Mouse (Mus musculus) hindbrain, embryonic 12.5 days (tissue): ENCODE results near the gene Prph2. TPM values are rescaled to one million over a fixed set of nuclear protein-coding genes. Genes with fewer than 3 reads are reported as not detected.

ENCODE experiments used
- ATAC-seq: fragments of 200-750 bp; cut with Nextera tagmentation; 2 replicates; pipeline ENCODE4 v1.8.0; 2017; ENCODE audit warnings: moderate TSS enrichment; ENCODE audit not compliant: low FRiP score
- H3K27ac ChIP-seq: fragments of 300-500 bp; sonication (generic); 2 replicates; pipeline ENCODE4 v1.5.1; 2016; ENCODE audit warnings: mild to moderate bottlenecking
- H3K27me3 ChIP-seq: fragments of 300-500 bp; sonication (generic); 2 replicates; pipeline ENCODE4 v1.6.1; 2016; ENCODE audit warnings: mild to moderate bottlenecking
- H3K36me3 ChIP-seq: fragments of 300-500 bp; sonication (generic); 2 replicates; pipeline ENCODE4 v1.6.1; 2016; ENCODE audit warnings: mild to moderate bottlenecking
- H3K4me1 ChIP-seq: fragments of 300-500 bp; sonication (generic); 2 replicates; pipeline ENCODE4 v1.6.1; 2016
- H3K4me2 ChIP-seq: fragments of 300-500 bp; sonication (generic); replicated peaks from 2 replicates; pipeline ENCODE4 v1.6.1; 2016; ENCODE audit warnings: mild to moderate bottlenecking
- H3K4me3 ChIP-seq: fragments of 300-500 bp; sonication (generic); 2 replicates; pipeline ENCODE4 v1.5.1; 2016; ENCODE audit warnings: mild to moderate bottlenecking
- H3K9ac ChIP-seq: fragments of 300-500 bp; sonication (generic); 2 replicates; pipeline ENCODE4 v1.6.1; 2016; ENCODE audit warnings: mild to moderate bottlenecking, moderate library complexity
- H3K9me3 ChIP-seq: fragments of 300-500 bp; sonication (generic); replicated peaks from 2 replicates; pipeline ENCODE4 v1.6.1; 2016; ENCODE audit warnings: mild to moderate bottlenecking
- WGBS: fragments of 180-500 bp; shearing (Covaris S2); methylation state at CpG from one replicate; pipeline ENCODE4 v1.1.7; 2016; 5-methylcytosine and 5-hydroxymethylcytosine counted together
- polyA plus RNA-seq: library from polyadenylated mRNA; unstranded; fragments of >200 nt; fragmentation: Nextera tagmentation; extraction: Ambion mirVana; gene quantifications from 2 replicates; pipeline ENCODE4 v1.2.1, GENCODE M21; 2016

Gene Prph2
- polyA plus RNA-seq, 1 experiment from 2014 or later, result not detected

DNA sequence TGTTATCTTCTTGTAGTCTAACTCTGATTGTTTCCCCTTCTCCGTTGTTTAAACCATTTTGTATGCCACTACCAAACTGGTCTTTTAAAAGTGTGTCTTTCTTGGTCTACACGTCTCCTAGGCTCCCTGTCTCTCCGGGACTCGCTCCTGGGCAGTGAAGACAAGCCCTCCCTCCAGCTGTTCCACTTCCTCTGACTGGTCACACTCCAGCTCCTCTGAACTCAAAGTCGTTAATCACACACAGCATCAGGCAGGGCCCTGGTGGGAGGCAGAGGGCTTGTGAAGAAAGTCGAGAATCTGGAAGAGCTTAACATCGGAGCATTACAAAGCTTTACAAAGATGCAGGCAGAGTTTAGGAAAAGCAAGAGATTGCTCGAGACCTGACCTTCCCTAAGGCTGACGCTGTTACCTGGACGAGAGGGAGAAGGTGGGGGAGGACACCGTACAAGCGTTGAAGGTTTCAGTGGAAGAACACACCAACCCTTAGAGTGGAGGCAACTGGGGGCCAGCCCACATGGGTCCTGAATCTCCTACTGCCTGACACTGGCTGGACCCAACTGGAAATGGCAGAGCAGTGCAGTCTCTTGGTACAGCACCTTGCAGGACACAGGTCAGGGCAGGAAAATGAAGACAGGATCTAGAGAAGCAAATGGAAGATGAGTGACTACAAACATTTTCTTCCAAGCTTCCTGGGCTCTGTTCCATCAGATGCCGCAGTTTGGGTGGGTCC lies 12.9 kb upstream of the Prph2 start:
- WGBS, result 46% methylated on average over 13 of the region's 13 CpGs
- Histone ChIP-seq H3K4me2 (no peak overlapping the region), H3K36me3 (peaks cover 4% of the 10 kb centered on the region; the same call in 1 of the 2 replicates), H3K9ac (no peak overlapping the region), H3K4me3 (no peak overlapping the region), H3K9me3 (no peaks in the 10 kb centered on the region), H3K4me1 (peaks cover 20% of the 10 kb centered on the region), H3K27me3 (no peaks in the 10 kb centered on the region), H3K27ac (no peak overlapping the region; the same call in 1 of the 2 replicates)
- no peak for ATAC-seq

DNA sequence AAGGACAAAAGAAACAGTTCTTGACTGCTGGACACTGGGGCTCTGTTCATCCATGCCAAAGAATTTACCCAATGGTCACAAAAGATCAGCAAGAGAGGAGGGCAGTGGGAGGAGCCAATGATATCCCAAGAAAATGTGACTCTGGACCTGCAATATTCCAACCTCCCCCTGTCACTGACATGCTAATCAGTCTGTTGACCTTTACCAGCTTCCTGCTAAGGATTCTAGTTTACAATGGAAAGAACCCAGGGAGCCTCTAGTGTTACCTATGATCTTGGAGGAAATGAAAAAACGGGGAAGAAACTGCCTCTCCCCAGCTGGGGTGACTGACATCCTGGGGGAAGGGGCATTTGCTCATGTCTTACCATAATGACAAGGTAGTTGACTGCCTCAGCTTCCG lies 9.3 kb upstream of the Prph2 start:
- Histone ChIP-seq H3K4me3 (no peak overlapping the region), H3K9me3 (no peaks in the 10 kb centered on the region), H3K27me3 (no peaks in the 10 kb centered on the region), H3K36me3 (no peaks in the 10 kb centered on the region), H3K4me2 (no peak overlapping the region), H3K9ac (no peak overlapping the region), H3K4me1 (peaks cover 4% of the 10 kb centered on the region; the same call in 1 of the 2 replicates), H3K27ac (no peak overlapping the region)
- no peak for ATAC-seq
- 57% methylated on average over 2 of the region's 2 CpGs for WGBS

DNA sequence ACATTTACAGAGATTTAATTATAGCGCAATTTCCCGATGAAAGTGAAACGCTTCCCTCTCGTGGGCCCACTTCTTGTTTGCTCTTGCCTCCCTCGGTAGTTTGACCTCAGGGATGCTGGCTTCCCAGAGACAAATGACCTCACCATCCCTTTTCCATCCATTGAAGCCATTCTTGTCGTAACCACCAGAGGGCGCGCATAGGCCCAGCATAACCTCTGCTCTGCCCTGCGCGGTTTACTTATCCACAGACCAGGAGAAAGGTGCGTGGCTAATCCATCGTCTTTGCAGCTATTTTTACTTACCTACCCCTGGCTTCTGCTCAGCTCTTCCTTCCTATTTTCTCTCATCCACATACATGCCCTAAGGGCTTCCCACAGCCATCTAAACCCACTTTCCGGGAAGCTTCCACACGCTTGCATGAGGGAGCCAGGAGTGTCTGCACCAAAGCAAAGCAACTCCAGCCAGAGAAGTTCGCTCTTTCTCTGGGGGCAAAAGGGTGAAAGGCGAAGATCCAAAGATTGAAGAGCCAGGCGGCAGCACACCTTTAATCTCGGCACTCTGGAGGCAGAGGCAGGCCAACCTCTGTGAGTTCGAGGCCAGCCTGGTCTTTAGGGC lies 6.3 kb upstream of the Prph2 start:
- Histone ChIP-seq H3K9ac (peak overlapping the region; percentile 35; the same call in 1 of the 2 replicates), H3K27ac (no peak overlapping the region), H3K4me1 (no peaks in the 10 kb centered on the region), H3K4me2 (no peak overlapping the region), H3K36me3 (no peaks in the 10 kb centered on the region), H3K9me3 (no peaks in the 10 kb centered on the region; the same call in 1 of the 2 replicates), H3K27me3 (no peaks in the 10 kb centered on the region), H3K4me3 (no peak overlapping the region)
- WGBS, result 22% methylated on average over 19 of the region's 19 CpGs
- peak; percentile 61; the same call in 1 of the 2 replicates for ATAC-seq

DNA sequence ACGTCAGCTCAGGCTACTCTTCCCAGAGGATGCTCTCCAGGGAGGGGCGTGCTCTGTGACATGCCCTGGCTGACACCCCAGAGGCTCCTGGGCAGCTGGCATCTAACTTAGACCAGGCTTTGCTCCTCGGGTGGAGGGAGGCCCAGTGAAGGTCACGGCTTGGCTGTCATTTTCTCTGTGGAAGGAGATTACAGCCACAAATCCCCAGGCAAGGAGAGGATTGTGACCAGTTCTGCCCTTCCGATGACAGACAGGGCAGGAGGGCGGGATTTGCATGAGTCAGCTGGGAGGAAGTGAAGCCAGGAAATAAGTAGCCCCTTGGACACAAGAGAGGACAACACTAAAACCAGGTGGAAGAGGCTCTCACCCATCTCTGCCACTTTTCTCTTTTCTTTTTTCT lies 2.1 kb downstream of the Prph2 start:
- Histone ChIP-seq H3K4me2 (no peak overlapping the region), H3K27ac (no peak overlapping the region), H3K4me1 (peaks cover 6% of the 10 kb centered on the region; the same call in 1 of the 2 replicates), H3K9me3 (no peaks in the 10 kb centered on the region; the same call in 1 of the 2 replicates), H3K9ac (no peak overlapping the region), H3K4me3 (no peak overlapping the region), H3K36me3 (no peaks in the 10 kb centered on the region), H3K27me3 (no peaks in the 10 kb centered on the region)
- WGBS, result 44% methylated on average over 6 of the region's 6 CpGs
- no peak for ATAC-seq

DNA sequence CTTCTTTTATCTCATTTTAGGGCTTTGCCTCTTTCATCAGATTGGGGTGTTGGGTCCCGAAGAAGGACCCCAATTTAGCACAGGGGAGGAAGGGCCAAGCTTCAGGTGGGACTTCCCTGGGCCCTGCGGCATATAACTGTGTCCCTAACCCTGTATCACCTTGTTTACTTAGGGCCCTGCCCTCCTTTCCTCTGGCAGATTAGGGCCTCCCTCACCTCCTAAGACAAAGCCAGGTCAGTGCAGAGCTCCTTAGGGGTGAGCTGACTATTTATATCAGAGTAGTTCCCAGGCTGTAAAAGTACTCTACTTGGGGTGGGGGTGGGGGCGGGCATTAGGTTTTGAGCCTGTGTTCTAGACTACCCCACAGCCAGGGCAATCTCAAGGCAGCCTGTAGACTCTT lies 4.9 kb downstream of the Prph2 start:
- no peak overlapping the region for H3K27ac ChIP-seq
- WGBS, result 64% methylated on average over 3 of the region's 3 CpGs
- no peaks in the 10 kb centered on the region for H3K27me3 ChIP-seq
- H3K4me2 ChIP-seq, result no peak overlapping the region
- H3K9ac ChIP-seq, result no peak overlapping the region
- no peak for ATAC-seq
- H3K9me3 ChIP-seq, result no peaks in the 10 kb centered on the region
- H3K4me1 ChIP-seq, result peaks cover 16% of the 10 kb centered on the region; the same call in 1 of the 2 replicates
- H3K36me3 ChIP-seq, result no peaks in the 10 kb centered on the region
- no peak overlapping the region for H3K4me3 ChIP-seq

DNA sequence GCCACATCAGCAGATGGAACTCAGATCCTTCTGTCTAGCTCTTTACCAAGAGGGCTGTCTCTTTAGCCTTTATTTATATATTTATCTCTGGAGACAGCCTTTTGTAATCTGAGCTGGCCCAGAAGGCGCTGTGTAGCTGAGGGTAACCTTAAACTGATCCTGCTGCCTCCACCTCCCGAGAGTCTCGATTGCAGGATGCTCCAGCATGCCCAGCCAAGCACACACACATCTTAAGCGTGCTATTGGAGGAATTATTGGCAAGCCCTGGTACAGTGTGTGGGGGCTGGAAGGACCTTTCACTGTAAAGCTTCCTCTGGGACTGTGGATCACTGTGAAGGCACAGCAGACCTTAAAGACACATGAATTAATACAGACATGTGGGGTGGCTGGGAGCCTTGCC lies 8.7 kb downstream of the Prph2 start:
- no peak for ATAC-seq
- Histone ChIP-seq H3K4me1 (0 out of 2 replicates have a peak, but pooled peaks cover 10% of the 10 kb centered on the region), H3K9ac (no peak overlapping the region; the same call in 1 of the 2 replicates), H3K27ac (no peak overlapping the region), H3K4me3 (no peak overlapping the region), H3K4me2 (no peak overlapping the region), H3K9me3 (no peaks in the 10 kb centered on the region), H3K36me3 (no peaks in the 10 kb centered on the region), H3K27me3 (no peaks in the 10 kb centered on the region)
- WGBS, result 51% methylated on average over 4 of the region's 4 CpGs

DNA sequence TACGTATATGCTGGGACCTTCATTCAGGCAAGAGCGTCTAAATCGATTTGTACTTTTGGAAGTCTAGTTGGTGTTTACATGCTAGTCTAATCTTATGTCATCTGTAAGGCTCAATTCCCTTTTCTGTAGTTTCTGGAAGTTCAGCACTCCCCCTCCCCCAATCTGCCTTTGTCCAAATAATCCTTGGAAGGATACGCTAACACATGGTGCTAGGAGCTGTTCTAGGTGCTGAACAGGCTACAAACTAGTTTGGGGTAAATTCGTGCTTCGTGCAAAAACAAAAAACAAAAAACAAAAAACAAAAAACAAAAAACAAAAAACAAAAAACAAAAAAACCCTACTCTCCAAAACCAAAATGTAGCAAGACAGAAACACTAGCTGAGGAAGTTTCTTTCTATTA lies 10.6 kb downstream of the Prph2 start:
- 68% methylated on average over 6 of the region's 6 CpGs for WGBS

DNA sequence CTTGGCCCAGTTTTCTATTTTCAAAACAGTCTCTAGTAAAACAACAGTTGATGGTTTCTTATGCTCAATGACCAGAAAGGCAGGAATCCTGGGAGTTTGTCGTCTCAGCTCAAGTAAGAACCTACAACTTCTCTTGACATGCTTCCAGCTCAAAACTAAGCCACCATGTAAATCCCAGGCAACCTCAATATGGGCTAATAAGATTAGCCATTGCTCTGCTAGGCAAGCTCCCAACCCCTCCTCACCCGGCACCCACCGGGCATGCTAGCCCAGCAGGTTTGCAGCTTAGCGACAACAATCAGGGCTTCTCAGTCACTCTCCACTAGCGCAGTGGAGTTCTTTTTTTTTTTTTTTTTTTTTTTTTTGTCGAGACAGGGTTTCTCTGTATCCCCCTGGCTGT lies 15.9 kb downstream of the Prph2 start:
- WGBS, result 66% methylated on average over 6 of the region's 6 CpGs
- no peak for ATAC-seq
- no peaks in the 10 kb centered on the region for H3K27me3 ChIP-seq
- H3K4me2 ChIP-seq, result no peak overlapping the region
- no peak overlapping the region for H3K9ac ChIP-seq
- no peak overlapping the region for H3K4me3 ChIP-seq
- no peak overlapping the region for H3K27ac ChIP-seq
- no peaks in the 10 kb centered on the region for H3K4me1 ChIP-seq
- H3K36me3 ChIP-seq, result peaks cover 29% of the 10 kb centered on the region
- no peaks in the 10 kb centered on the region for H3K9me3 ChIP-seq

More for the DNA sequence above, 10.6 kb downstream of the Prph2 start:
- H3K9me3 ChIP-seq, result no peaks in the 10 kb centered on the region
- no peak overlapping the region for H3K9ac ChIP-seq
- H3K27me3 ChIP-seq, result no peaks in the 10 kb centered on the region
- 0 out of 2 replicates have a peak, but pooled peaks cover 10% of the 10 kb centered on the region for H3K4me1 ChIP-seq
- H3K27ac ChIP-seq, result no peak overlapping the region
- H3K4me3 ChIP-seq, result no peak overlapping the region
- H3K36me3 ChIP-seq, result no peaks in the 10 kb centered on the region
- no peak overlapping the region for H3K4me2 ChIP-seq
- ATAC-seq, result no peak

DNA sequence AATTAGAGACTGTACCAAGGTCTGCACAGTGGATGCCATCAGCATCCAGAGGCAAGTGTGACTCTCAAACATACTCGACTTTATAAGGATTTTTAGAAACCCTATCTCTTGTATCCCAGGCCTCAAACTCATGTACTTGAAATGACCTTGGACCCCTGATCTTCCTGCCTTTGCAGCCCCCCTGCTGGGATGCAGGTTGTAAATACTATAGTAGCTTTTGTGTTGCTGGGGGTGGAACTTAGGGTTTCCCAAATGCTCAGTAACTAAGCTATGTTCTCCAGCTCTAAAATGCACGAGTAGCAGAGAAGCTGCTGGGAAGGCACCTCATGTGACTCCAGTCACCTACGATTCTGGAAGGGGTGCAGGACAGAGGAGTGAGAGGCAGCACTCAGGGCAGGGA lies 16.7 kb downstream of the Prph2 start:
- no peaks in the 10 kb centered on the region for H3K4me1 ChIP-seq

DNA sequence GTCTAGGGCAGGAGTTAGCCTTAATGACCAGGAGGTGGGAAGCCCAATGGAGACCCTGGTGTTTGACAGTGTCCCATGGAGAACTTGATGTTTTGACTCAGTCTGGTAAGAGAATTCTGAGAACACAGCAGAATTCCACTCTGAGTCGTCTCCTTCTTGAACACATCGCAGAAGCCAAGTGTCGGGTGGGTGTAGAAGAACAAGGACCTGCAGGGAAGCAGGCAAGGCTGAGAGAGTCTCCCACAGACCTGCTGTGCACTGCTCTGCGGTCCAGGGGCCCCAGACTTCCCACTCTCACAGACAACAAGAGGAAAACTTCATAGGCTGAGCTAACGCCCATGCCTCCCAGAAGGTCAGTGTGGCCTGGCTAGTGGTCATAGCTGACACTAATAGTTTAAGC lies 17.5 kb downstream of the Prph2 start:
- Histone ChIP-seq H3K4me3 (no peak overlapping the region), H3K9me3 (no peaks in the 10 kb centered on the region), H3K4me2 (no peak overlapping the region), H3K9ac (no peak overlapping the region), H3K27me3 (no peaks in the 10 kb centered on the region), H3K4me1 (no peaks in the 10 kb centered on the region), H3K27ac (no peak overlapping the region), H3K36me3 (peaks cover 45% of the 10 kb centered on the region)
- no peak for ATAC-seq
- 92% methylated on average over 5 of the region's 5 CpGs for WGBS

More for the DNA sequence above, 16.7 kb downstream of the Prph2 start:
- H3K9me3 ChIP-seq, result no peaks in the 10 kb centered on the region
- no peak overlapping the region for H3K9ac ChIP-seq
- H3K36me3 ChIP-seq, result peaks cover 37% of the 10 kb centered on the region
- H3K27me3 ChIP-seq, result no peaks in the 10 kb centered on the region
- H3K27ac ChIP-seq, result no peak overlapping the region
- no peak for ATAC-seq
- no peak overlapping the region for H3K4me2 ChIP-seq
- H3K4me3 ChIP-seq, result no peak overlapping the region
- 70% methylated on average over 3 of the region's 3 CpGs for WGBS

DNA sequence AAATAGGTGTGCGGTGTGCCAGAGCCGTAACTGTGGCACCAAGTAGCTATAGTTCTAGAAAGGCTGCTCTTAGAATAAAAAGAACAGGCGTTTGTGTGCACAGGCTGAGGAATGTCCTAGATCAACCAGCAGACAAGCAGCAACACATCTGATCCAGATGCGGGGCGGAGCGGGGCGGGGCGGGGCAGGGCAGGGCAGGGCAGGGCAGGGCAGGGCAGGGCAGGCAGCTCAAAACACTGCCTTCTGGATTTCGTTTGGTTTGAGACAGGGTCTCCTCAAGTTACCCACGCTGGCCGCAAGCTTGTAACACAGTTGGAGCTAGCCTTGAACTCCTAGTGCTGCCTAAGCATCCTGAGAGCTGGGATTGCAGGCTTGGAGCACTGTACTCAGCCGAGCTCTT lies 19.0 kb downstream of the Prph2 start:
- Histone ChIP-seq H3K36me3 (peaks cover 59% of the 10 kb centered on the region), H3K4me1 (no peaks in the 10 kb centered on the region)
- ATAC-seq, result no peak

DNA sequence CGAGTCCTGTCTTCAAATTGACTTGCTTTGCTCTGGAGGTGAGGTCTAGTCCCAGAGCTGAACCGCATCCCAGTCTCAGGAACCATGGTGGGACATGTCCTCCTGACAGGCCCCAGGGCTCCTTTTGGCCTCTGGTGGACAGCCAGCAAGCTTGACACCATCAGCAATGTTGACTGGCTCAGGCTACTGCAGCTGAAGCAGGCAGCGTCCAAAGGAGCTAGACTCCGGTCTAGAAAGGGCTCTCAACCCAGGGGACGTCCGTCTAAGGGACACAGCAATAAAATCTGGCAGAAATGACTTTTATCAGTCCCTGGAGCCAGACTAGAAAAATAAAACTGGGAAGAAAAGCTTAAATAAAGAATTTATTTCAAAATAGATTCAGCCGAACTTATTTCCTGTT lies 19.6 kb downstream of the Prph2 start:
- Histone ChIP-seq H3K9ac (no peak overlapping the region), H3K36me3 (peaks cover 64% of the 10 kb centered on the region), H3K27ac (no peak overlapping the region), H3K4me1 (no peaks in the 10 kb centered on the region), H3K4me3 (no peak overlapping the region), H3K4me2 (no peak overlapping the region), H3K27me3 (no peaks in the 10 kb centered on the region), H3K9me3 (no peaks in the 10 kb centered on the region)
- ATAC-seq, result no peak
- 93% methylated on average over 7 of the region's 7 CpGs for WGBS

More for the DNA sequence above, 19.0 kb downstream of the Prph2 start:
- WGBS, result 86% methylated on average over 12 of the region's 12 CpGs
- H3K9ac ChIP-seq, result no peak overlapping the region
- H3K4me2 ChIP-seq, result no peak overlapping the region
- H3K27ac ChIP-seq, result no peak overlapping the region
- H3K27me3 ChIP-seq, result no peaks in the 10 kb centered on the region
- H3K9me3 ChIP-seq, result no peaks in the 10 kb centered on the region
- H3K4me3 ChIP-seq, result no peak overlapping the region

DNA sequence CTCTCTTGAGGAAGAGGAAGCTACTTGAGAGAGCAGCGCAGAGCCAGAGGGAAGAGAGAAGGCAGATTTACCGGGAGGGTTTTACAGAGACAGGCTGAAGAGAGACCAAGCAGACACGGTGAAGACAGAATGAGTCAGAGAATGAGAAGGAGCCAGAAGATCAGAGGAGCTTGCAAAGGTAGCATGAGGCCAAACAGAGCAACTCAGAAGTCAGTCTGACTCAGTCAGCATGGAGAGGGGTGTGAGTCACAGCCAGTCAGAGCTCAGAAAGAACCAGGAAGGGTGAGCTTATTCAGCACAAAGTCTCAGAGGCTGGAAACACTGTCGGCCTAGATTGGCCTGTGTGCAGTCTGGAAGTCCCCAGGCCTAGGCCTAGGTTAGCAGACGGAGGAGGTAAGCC lies 22.7 kb downstream of the Prph2 start:
- no peak overlapping the region for H3K27ac ChIP-seq
- H3K9me3 ChIP-seq, result no peaks in the 10 kb centered on the region
- H3K4me3 ChIP-seq, result no peak overlapping the region
- no peak overlapping the region for H3K9ac ChIP-seq
- H3K36me3 ChIP-seq, result peaks cover 94% of the 10 kb centered on the region
- 95% methylated on average over 5 of the region's 5 CpGs for WGBS
- H3K4me1 ChIP-seq, result no peaks in the 10 kb centered on the region
- no peak for ATAC-seq
- no peaks in the 10 kb centered on the region for H3K27me3 ChIP-seq
- no peak overlapping the region for H3K4me2 ChIP-seq
